Mouse (Mus musculus): ENCODE results near the gene Ispd. TPM values are rescaled to one million over a fixed set of nuclear protein-coding genes. Genes with fewer than 3 reads are reported as not detected.
"Not testable (repeated sequence)": the region's sequence is repeated elsewhere in the genome, so short reads cannot be mapped to it uniquely, and the experiment has no call there.

Gene Ispd
- 1 to 10 TPM; 8.4 to 8.7 TPM for total RNA-seq (2021)
- long read RNA-seq, experiment 1, transcript Ispd-201 (10 exons, 2,690 nt): major isoform, 10 of 13 reads
- long read RNA-seq, experiment 1, partial matches to known transcripts: 0 of 13 reads
- long read RNA-seq, experiment 1, other reads (novel, unspliced or antisense): 0 of 13 reads
- long read RNA-seq, experiment 2, transcript Ispd-201 (10 exons, 2,690 nt): major isoform, 10 of 13 reads
- long read RNA-seq, experiment 2, partial matches to known transcripts: 0 of 13 reads
- long read RNA-seq, experiment 2, other reads (novel, unspliced or antisense): 2 of 13 reads

GRCm38 (mm10) chr12:36381441-36382340 lies at the start of gene Ispd, which contains the start of gene D630036H23Rik:
Gene Ispd, plus strand, starts transcription at chr12:36381450.
Gene D630036H23Rik, minus strand, starts transcription at chr12:36382181.
- peak; percentile 61 to 81 for DNase-seq (ENCODE audit: low spot score in 2 of 2)

- DNase-seq (ENCODE audit: low spot score in 2 of 2): no peak
Observed at GRCm38 (mm10) chr12:36332676-36333075, 48.6 kb upstream of the Ispd start.

- no peak for DNase-seq (ENCODE audit: low spot score in 2 of 2)
Observed at GRCm38 (mm10) chr12:36333837-36334281, 47.4 kb upstream of the Ispd start.

- DNase-seq (ENCODE audit: low spot score in 2 of 2): no peak
Observed at GRCm38 (mm10) chr12:36344131-36344530, 37.1 kb upstream of the Ispd start.

GRCm38 (mm10) chr12:36360064-36360463 lies 21.2 kb upstream of the Ispd start:
- no peak for DNase-seq (ENCODE audit: low spot score in 2 of 2)

GRCm38 (mm10) chr12:36360693-36361092 lies 20.6 kb upstream of the Ispd start:
- no peak for DNase-seq (ENCODE audit: low spot score in 2 of 2)

- DNase-seq (ENCODE audit: low spot score in 2 of 2): no peak
Observed at GRCm38 (mm10) chr12:36364013-36364412, 17.2 kb upstream of the Ispd start.

GRCm38 (mm10) chr12:36373237-36373998 lies 7.8 kb upstream of the Ispd start:
- DNase-seq (ENCODE audit: low spot score in 2 of 2): no peak

GRCm38 (mm10) chr12:36376391-36376790 lies 4.9 kb upstream of the Ispd start:
- not testable (repeated sequence) for DNase-seq (ENCODE audit: low spot score in 2 of 2)

- no peak for DNase-seq (ENCODE audit: low spot score in 2 of 2)
Observed at GRCm38 (mm10) chr12:36380254-36380653, 996 bp upstream of the Ispd start.

GRCm38 (mm10) chr12:36380806-36381205 lies 444 bp upstream of the Ispd start:
- DNase-seq (ENCODE audit: low spot score in 2 of 2): no peak

GRCm38 (mm10) chr12:36385386-36385785 lies 4.1 kb downstream of the Ispd start:
- no peak for DNase-seq (ENCODE audit: low spot score in 2 of 2)

GRCm38 (mm10) chr12:36386991-36387390 lies 5.7 kb downstream of the Ispd start:
- DNase-seq (ENCODE audit: low spot score in 2 of 2): no peak

GRCm38 (mm10) chr12:36395115-36395514 lies 13.9 kb downstream of the Ispd start:
- no peak for DNase-seq (ENCODE audit: low spot score in 2 of 2)

GRCm38 (mm10) chr12:36423677-36424076 lies 42.4 kb downstream of the Ispd start:
- DNase-seq (ENCODE audit: low spot score in 2 of 2): no peak

- DNase-seq (ENCODE audit: low spot score in 2 of 2): no peak
Observed at GRCm38 (mm10) chr12:36425258-36425657, 44.0 kb downstream of the Ispd start.

- no peak for DNase-seq (ENCODE audit: low spot score in 2 of 2)
Observed at GRCm38 (mm10) chr12:36426163-36427045, 45.2 kb downstream of the Ispd start.

GRCm38 (mm10) chr12:36436956-36437355 lies 55.7 kb downstream of the Ispd start:
- DNase-seq (ENCODE audit: low spot score in 2 of 2): no peak

- no peak for DNase-seq (ENCODE audit: low spot score in 2 of 2)
Observed at GRCm38 (mm10) chr12:36439396-36439795, 58.1 kb downstream of the Ispd start.

GRCm38 (mm10) chr12:36456002-36456401 lies 74.8 kb downstream of the Ispd start:
- DNase-seq (ENCODE audit: low spot score in 2 of 2): no peak
